Mouse (Mus musculus): ENCODE results near the gene Amz2.

The Amz2 gene
- long read RNA-seq, experiment 1, transcript Amz2-202 (9 exons, 2,816 nt), result major isoform, 21 of 36 reads
- long read RNA-seq, experiment 1, partial matches to known transcripts, result 2 of 36 reads
- long read RNA-seq, experiment 1, other reads (novel, unspliced or antisense), result 9 of 36 reads
- long read RNA-seq, experiment 2, transcript Amz2-203 (8 exons, 1,832 nt), result minor isoform, 11 of 33 reads
- long read RNA-seq, experiment 2, transcript Amz2-202 (9 exons, 2,816 nt), result major isoform, 16 of 33 reads
- long read RNA-seq, experiment 2, partial matches to known transcripts, result 1 of 33 reads
- long read RNA-seq, experiment 2, other reads (novel, unspliced or antisense), result 4 of 33 reads

DNA sequence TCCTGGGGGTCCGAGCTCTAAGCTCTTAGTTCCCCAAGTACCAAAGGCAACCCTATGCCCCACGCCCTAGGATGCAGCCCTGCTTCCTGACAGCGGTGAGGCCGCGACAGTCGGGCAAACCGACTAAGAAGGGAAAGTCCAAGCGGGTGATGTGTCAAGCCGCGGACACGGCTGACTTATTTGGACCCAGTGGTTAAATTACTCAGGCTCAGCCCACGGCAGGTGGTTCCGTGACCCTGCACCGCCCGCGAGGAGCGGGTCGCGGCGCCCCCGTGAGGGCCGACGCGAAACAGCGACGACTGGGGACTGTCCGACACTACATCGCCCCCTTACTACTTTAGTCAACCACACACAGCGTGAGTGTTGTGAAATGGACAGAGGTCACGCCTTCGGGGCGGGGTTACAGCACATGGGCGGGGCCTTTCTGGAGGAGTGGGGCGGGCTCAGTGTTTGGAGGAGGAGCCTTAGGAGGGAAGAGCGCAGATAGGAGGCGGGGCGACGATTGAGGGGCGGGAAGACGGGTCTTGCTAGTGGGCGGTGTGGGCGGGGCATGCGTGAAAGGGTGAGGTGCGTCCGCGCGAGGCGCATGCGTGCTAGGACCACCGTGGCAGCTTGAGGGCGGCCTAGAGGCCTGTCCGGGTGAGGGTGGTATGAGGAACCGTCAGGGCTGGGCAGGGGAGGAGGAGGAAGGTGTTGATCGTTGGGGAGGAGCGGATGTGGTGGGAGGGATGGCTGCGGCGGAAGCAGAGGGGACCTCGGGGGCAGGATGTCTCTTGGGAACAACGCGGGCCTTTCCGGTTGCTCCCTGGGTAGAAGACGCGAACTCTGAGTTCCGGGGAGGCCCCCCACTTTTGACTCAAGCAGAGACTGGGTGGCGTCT, at the start of gene Amz2:
TSS of gene Amz2 (plus strand) at position 555 of the 880 bp plus-strand sequence.
- intact Hi-C loops (cut with DNase I), result loop anchor here (2.0 to 5.0 kb wide), 2 partner anchors 93 to 108 kb away; no protein-coding TSS in a partner anchor

GRCm38 (mm10) chr11:109376484-109377143, 49.1 kb upstream of the Amz2 start:
- intact Hi-C loops (cut with DNase I), result loop anchor here (5.0 kb wide), 1 partner anchor 41 kb away; no protein-coding TSS in a partner anchor

GRCm38 (mm10) chr11:109377477-109377876, 48.3 kb upstream of the Amz2 start:
- intact Hi-C loops (cut with DNase I), result loop anchor here (5.0 kb wide), 1 partner anchor 40 kb away; no protein-coding TSS in a partner anchor

- intact Hi-C loops (cut with DNase I), result loop anchor here (5.0 kb wide), 1 partner anchor 39 kb away; no protein-coding TSS in a partner anchor
Measured at GRCm38 (mm10) chr11:109378051-109378450, 47.7 kb upstream of the Amz2 start.

DNA sequence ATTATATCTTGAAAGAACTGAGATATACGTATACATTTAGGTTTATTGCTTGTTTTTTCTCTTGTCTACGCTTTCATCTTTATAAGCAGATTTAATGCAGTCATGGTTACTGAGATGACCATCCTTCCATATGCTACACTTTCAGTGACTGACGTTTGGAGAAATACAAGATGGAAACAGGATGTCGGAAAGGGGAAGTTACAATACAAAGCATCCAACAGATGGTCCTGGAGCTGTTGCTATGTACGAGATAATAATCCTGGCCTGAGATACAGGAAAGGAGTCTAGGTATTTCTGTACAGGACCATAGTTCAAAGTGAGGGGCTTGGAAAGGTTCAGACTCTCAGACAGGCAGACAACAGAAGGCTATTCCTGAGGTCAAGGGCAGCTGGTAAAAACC, 45.1 kb upstream of the Amz2 start:
- intact Hi-C loops (cut with DNase I), result no loop called here

DNA sequence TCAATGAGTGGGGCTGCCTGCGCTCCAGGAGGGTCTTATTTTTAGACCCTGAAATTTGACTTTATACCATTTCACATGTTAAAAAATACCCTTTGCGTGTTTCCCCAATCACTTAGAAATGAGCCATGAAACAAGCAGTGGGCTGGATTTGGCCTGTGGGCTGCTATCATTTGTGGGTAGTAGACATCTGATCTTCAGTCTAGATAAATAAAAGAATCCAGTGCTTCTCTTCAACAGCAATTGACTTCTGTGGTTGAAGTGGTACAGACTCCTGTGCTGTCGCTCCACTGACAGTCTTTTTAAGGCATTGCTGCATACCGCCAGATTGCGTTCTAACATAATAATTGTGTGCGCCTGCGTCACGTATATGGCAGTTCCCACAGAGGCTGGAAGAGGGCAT, 40.5 kb upstream of the Amz2 start:
- intact Hi-C loops (cut with DNase I), result no loop called here

GRCm38 (mm10) chr11:109389046-109389445, 36.7 kb upstream of the Amz2 start:
- intact Hi-C loops (cut with DNase I), result no loop called here

- intact Hi-C loops (cut with DNase I), result no loop called here
Measured at GRCm38 (mm10) chr11:109391200-109391599, 34.5 kb upstream of the Amz2 start.

- intact Hi-C loops (cut with DNase I), result no loop called here
Measured at GRCm38 (mm10) chr11:109391760-109392159, 34.0 kb upstream of the Amz2 start.

DNA sequence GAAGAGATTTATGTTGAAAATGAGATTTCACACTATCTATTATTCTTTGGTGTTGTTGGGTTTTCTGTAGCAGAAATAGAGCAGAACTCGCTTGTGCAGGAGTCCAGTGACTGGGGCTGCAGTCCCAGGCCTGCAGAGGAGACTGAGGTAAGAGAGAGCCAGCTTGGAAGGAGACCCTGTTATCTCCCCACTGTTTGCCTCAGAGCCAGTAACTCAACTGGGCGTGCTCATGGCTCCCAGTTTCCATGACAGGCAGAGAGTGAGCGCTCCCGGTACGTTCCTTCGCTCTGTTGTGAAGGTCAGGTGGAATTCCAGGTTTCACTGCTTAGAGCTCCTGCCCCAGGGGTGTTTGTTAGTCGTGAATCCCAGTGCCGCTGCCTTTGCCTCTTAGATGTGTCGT, 33.1 kb upstream of the Amz2 start:
- intact Hi-C loops (cut with DNase I), result no loop called here

GRCm38 (mm10) chr11:109394758-109395157, 31.0 kb upstream of the Amz2 start:
- intact Hi-C loops (cut with DNase I), result no loop called here

GRCm38 (mm10) chr11:109395291-109395690, 30.5 kb upstream of the Amz2 start:
- intact Hi-C loops (cut with DNase I), result no loop called here

GRCm38 (mm10) chr11:109406431-109406830, 19.3 kb upstream of the Amz2 start:
- intact Hi-C loops (cut with DNase I), result loop anchor here (5.0 kb wide), 1 partner anchor 44 kb away; the partner anchor contains the start of gene Gna13

DNA sequence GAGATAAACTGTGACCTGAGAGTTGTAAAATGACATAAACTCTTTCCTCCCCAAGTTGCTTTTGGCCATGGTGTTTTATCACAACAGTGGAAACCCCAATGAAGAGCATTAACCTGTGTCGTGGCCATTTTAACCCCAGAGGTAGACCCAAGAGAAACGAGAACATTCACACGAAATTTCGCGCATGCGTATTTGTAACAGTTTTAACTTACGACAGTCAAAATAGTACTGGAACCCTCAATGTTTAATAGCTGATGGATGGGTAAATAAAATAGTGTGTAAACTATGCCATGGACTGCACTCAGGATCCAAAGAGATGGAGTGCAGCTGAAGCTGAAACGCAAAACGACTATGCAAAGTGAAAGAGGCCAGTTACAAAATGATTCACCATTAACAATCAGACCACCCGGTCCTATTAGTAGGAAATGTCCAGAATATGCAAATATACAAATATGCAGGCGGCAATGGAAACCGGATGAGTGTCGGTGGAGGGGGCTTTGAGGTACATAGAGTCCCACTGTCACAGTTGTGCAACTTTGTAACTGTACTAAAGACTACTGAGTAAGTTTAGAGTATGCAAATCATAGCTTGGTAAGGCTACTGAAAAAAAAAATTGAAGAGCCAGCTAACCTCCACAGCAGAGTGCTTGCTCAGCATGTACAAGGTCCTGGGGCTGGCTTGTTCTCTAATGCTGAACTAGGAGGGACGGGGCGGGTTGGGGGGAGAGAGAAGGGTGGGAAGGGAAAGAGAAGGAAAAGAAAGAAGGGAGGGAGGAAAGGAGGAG, 15.4 kb upstream of the Amz2 start:
- intact Hi-C loops (cut with DNase I), result no loop called here

GRCm38 (mm10) chr11:109413617-109414016, 12.1 kb upstream of the Amz2 start, which contains the start of gene 9930022D16Rik:
TSS of gene 9930022D16Rik (plus strand) at chr11:109413917.
- intact Hi-C loops (cut with DNase I), result no loop called here

DNA sequence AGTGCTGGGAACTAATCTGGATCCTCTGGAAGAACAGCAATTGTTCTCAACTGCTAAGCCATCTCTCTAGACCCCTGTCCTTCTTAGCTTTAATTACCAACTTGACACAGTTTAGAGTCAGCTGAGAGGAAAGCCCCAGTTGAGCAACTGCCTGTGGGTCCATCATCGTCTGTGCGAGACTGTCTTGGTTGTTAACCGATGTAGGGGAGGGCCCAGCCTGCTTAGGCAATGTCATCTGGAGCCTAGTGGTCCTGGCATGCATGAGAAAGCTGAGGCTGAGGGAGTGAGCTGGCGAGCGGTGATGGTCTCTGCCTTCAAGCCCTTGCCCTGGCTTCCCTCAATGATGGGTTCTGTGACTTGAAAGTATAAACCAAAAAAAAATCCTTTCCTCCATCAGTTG, 10.9 kb upstream of the Amz2 start:
- intact Hi-C loops (cut with DNase I), result loop anchor here (5.0 kb wide), 1 partner anchor 38 kb away; no protein-coding TSS in a partner anchor

- intact Hi-C loops (cut with DNase I), result loop anchor here (5.0 kb wide), 1 partner anchor 40 kb away; no protein-coding TSS in a partner anchor
Measured at GRCm38 (mm10) chr11:109416709-109417420, 8.9 kb upstream of the Amz2 start.

GRCm38 (mm10) chr11:109417472-109418040, 8.2 kb upstream of the Amz2 start:
- intact Hi-C loops (cut with DNase I), result loop anchor here (5.0 kb wide), 1 partner anchor 40 kb away; no protein-coding TSS in a partner anchor

DNA sequence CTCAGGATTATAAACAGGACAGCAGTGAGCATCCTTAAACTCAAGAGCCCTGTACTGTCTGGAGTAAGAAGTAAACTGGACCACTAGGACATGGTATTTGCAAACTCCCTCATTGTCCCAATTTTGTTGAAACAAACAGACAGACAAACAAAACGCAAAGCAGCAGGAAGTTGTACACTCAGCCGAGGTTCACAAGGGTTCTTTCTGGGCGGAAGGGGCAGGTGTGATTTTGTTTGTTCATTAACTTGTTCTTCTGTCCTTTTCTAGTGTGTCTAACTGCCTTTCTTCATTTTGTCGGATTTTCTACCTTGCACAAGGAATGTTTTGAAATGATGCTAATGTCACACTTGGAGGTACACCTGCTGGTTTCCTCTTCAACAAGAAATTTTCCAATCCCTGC, 6.3 kb upstream of the Amz2 start:
- intact Hi-C loops (cut with DNase I), result loop anchor here (5.0 kb wide), 1 partner anchor 42 kb away; no protein-coding TSS in a partner anchor
